Mouse (Mus musculus) cerebellum, postnatal 10 days (tissue): ENCODE results near the gene Hist1h4b.
"Not testable (repeated sequence)": the region's sequence is repeated elsewhere in the genome, so short reads cannot be mapped to it uniquely, and the experiment has no call there.

Experiments
- DNase-seq, 2 experiments: peaks; one replicate each; pipeline ENCODE4 v3.0.0; 2021; ENCODE audit warnings: mixed read lengths in 2 of 2

The Hist1h4b gene

DNA sequence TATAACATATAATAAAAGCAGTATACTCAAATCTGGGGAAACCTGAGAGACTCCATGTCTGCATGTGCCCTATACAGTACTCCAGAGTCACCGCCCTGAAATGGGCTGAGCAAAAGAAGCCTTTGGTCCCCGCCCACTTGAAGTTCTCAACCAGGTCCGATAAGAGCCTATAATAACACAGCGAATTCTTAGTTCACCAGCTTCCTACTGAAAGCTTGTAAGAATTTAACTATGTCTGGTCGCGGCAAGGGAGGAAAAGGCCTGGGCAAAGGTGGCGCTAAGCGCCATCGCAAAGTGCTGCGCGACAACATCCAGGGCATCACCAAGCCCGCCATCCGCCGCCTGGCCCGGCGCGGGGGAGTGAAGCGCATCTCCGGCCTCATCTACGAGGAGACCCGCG, at the start of gene Hist1h4b:
Hist1h4b (plus strand) TSS at position 224 of the 400 bp plus-strand sequence.
- peak; percentile 91 to 94 for DNase-seq

DNA sequence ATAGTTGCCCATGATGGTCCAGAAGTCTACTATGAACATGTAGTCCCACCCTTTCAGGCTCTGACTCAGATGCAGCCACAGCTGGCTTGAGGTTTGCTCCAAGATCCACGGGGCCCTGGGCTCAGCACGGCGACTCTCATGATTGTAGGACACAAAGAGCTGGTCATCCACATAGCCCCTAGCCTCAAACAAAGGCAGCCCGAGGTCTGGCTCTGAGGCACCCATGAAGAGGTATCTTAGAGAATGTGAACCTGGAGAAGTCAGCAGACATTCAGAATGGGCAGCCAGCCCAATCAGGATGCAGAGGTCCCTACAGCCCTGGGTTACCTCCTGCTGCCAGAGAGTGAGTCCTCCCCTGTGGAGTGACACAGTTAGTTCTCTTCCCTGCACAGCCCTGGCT, 48.8 kb upstream of the Hist1h4b start:
- DNase-seq: no peak

DNA sequence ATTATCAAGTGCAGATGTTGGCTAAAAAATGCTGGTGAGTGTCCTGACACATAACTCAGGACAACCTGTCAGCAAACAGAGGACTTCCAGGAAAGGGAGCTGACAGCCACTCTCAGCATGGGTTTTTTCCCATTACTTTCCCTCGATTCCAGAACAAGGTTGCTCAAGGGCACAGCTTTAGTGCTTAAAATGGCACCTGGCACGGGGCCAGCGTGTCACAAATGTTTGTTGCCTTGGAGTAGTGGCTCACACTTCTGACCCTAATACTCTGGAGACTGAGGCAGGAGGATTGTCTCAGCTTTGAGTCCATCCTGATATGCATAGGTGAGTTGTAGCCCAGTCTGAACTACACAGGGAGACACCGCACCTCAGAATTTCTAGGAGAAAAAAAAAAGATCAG, 48.2 kb upstream of the Hist1h4b start:
- DNase-seq: no peak

DNA sequence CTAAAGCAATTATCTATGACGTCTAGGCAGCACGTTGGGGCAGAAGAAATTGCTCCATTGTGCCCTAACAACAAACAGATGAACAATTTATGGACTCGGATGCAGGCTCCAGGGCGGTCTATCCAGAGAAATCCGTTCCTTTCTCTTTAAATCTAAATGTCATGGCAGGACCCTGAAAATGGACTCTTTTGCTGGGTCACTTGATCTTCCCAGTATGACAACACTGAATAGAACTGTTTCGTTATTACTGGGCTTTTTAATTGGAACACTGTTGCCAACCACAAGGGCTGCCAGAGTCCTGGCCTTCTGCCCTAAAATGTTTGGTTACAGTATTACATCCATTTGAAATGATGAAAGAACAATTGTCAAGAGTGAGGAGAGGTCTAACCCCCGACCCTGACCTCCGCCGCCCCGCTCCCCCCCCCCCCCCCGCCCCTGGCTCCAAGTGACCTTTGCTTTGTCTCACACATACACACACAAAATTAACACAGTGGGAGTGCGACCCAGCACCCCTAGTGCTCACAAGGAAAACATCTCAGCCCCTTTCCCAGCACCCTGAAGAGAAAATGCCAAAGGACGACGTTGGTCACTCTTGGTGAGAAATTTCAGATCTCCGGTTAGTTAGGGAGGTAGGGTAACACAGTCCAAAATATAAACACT, 47.0 kb upstream of the Hist1h4b start:
- peak; percentile 29 to 40 for DNase-seq

DNA sequence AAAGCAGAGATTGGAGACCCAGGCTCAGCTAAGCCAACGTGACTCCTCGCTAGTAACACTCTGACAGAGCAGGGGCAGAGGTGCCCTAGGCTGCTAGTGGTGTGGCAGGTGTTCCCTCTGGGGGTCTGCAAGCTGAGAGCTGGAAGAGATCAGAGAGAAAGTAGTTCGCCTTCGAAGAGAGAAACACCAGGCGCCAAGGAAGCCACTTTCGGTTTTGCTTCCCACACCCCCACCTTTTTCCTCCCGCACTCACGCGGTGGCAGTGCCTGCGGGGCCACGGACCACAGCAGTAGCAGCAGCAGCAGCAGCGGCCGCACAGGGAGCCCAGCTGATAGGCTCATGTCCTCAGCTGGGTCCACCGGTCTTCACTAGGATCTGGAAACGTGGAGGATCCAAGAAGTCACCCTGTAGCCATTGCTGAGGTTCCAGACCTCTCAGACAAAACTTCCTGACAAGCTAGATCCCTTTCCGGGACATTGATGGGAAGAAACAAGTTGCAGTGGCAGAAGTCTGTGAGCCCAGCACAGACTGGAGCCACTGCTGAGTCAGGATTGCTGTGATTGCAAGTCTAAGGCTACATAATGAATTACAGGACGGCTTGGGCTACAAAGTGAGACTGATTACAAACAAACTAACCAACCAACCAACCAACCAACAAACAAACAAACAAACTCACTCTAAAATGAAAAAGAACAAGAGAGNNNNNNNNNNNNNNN, 46.3 kb upstream of the Hist1h4b start, which contains the start of gene Hfe:
Hfe (minus strand) TSS at position 481 of the 716 bp plus-strand sequence.
- peak; percentile 33 for DNase-seq

DNA sequence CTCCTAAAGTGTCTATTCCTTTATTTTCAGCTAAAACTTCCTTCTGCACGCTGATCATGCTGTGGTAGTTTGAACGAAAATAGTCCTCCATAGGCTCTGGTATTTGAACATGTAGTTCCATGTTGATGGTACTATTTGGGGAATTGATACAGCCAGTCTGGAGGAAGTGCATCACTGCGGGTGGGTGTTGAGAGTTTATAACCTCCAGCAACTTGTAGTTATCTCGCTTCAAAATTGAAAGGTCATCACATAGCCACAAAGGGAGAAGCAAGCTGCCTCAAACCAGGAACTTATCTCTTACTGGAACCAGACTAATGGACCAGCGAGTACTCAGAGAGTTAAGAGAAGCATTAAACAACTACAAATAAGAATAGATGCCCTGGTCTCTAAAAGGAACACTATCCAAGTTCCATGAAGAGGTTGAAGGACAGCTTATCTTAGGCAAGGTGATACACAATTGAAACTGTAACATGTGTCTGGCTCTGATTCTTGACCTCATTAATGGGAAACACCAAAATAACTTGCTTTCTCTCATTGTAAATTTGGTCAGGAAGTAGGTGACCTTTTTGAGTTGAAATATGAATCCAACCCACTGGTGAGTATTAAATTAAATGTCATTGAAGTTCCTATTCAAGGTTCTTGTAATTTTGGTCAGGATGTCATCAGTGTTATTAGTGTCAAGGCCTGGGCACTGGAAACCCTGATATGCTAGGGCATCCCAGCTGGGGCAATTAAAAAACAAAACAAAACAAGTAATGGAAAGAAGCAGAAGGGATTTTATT, 40.4 kb upstream of the Hist1h4b start:
- DNase-seq: no peak

DNA sequence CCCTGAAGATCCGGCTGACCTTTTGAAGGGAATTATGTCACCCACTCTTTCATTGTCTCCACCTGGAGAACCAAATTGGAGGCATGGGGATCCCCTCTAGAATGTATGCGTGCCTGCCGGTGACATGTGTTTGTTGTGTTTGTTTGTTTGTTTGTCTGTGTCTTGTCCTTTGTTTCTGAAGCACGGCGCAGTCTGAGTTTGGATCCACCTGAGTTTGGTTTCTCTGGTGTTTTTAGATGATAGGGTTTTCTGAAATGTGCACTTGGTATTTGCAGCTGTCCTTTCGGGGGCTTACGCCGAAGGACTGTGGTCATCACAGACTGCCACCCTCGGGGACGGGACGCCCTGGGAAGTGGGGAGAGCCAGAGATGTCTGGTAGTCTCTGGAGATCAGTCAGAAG, 39.6 kb upstream of the Hist1h4b start:
- DNase-seq: no peak

DNA sequence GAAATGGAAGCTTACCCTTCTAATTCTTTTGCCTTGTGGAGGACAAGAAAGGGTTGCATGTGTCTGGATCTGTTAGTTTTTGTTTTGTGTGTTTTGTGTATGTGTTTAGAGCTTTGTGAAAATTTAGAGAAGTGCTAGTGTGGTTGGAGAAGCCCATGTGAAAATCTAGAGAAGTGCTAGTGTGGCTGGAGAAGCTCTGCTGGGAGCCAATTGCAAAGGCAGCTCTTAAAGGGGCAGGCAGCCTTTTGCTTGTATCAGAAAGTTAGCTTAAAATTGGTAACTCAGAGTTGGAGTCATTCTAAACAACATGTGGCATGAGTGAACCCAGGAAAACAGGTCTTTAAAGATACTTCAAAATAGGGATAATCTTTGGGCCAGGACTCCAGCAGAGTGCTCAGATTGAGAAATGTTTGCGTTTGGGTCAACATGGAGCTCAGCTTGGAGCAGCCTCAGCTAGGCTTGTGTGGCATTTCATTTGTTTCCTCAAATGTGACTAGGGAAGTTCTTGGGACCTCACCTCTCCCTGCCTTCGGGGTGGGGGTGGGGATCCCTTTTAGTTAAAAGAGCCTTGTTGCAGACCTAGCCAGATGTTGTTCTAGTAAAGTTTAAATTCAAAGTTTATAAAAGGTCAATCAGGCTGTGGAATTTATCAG, 39.1 kb upstream of the Hist1h4b start:
- DNase-seq: not testable (repeated sequence)

DNA sequence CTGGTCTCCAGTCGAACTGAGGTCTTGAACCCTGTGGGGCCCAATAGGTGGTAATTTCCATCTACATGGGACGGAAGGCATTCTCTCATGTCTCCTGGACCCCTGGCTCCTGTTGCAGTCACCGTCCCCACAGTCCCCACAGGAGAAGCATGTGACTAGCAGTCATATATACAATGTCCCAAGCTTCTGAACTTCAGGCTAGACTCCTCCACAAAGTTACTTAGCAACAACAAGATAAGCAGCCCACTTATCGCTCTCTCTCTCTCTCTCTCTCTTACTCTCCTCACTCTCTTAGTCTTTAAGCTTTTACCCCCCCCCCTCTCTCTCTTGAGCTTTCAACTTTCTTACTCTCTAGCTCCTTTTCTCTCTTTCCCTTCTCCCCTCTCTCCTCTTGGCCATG, 32.6 kb upstream of the Hist1h4b start:
- DNase-seq: no peak

DNA sequence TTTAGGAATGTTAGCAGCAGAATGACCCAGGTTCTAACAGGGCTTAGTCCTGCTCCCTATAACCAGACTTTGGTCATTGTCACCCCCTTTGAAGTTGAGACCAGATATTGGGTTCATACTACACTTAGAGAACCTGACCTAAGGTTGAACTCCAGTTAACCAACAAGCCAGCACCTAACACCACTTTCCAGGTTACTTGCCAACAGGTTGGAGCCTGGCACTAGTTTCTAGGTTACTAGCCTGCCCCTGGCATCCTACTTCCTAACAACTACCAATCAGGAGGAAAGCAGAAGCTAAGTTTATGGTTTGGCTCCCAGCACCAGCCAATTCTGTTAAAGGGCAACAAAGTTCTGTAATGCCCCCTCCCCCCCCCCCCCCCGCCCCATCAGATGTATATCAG, 31.6 kb upstream of the Hist1h4b start:
- no peak for DNase-seq

DNA sequence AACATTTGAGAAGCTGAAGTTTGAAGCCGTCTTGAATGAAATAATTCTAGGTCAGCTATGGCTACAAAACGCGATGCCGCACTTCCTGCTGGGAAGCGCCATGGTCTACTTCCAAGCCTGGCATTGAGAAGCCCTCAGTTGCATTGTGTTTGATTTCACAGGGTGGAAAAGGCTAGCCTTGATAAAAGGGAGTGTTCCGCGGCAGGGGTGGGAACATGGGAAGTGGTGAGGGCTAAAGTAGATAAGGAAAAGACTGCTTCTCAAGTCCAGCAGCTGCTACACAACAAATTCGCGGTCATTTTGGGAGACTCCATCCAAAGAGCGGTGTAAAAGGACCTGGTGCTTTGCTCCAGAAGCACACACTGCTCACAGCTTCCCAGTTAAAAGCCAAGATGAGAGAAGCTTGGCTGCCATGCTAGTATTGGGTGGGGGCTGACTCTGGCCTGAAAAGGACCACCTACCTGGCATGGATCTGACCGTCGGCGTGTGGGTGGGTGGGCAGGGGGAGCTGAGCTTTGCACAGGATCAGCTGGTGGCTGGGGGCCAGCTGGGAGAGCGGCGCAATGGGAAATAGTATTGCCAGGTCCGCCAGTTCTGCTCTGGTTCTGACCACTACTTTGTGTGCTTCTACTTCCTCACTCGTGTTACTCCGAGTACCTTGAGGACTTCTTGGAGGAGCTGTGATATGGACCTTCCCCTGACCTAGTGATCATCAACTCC, 28.2 kb upstream of the Hist1h4b start:
- DNase-seq: no peak

DNA sequence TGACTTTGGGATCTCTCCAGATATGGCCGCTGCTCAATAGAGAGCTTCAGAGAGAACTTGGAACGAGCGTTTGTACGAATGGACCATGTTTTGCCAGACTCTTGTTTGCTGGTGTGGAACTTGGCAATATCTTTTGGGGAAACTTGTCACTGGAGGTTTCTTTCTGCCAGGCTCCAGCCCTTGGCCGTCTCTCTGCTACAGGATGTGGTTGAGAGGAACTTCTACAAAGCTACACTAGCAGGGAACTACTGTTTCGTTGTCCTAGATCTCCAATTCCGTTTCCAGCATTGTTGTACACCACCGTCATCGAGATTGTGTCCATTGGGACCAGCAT, 27.7 kb upstream of the Hist1h4b start:
- DNase-seq: no peak

DNA sequence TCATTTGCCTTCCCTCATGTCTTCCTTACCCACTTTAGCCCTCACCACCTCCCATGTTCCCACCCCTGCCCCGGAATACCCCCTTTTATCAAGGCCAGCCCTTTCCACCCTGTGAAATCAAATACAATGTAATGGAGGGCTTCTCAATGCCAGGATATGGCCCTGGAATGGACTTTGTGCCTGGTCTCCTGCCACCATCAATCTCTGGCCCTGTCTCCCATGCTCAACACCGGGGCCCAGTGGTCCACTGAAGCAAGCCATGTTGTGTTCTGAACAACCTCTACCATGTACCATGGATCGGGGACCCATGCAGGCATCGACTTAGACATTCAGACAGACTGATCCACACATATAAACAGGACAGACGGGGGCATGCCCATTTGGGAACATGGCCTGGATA, 27.1 kb upstream of the Hist1h4b start:
- no peak for DNase-seq

DNA sequence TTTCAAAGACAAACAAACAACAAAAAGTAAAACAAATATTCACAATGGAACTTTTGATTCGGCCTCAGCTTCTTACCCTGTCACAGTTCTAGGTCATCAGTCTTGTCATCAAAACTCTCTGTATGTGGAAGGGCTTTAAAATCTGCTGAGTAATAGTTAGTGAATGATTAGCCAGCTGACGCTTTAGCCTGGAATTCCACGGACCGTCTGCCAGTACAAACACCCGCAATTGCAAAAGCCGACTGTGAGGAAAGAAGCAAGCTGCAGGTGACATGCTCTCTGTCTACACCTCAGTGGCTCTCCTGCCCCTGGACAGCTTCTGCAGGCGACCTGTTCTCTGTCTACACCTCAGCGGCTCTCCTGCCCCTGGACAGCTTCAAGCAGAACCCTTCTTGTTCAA, 26.3 kb upstream of the Hist1h4b start:
- DNase-seq: no peak

DNA sequence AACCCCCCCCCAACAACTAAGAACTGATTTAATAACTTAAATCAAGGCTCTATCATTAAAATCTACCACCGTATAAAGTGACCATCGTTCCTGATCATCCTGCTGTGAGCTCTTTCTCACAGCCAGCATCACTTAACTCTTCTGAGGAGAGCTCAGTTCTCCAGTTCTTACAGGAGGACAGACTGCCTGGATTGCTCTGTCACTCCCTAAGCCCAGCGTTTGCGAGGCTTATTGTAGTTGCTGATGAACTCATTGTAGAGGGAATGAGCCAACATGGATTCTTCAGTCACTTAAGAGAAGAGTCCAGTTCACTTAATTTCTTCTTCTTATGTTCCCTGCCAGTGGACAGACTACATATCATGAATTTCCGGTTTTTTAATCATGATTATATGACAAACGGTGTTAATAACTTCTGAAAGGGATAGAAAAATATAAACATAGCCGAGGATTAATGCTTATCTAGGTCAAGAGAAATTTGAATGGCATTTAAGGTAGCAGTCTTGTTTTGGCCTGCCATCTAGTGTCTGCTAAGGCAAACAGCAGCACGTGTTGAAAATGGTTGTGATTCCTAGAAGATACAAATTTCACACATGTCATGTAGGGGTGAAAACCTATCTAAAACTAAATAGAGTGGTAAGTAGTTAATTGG, 24.5 kb upstream of the Hist1h4b start:
- peak; percentile 42 to 61 for DNase-seq

DNA sequence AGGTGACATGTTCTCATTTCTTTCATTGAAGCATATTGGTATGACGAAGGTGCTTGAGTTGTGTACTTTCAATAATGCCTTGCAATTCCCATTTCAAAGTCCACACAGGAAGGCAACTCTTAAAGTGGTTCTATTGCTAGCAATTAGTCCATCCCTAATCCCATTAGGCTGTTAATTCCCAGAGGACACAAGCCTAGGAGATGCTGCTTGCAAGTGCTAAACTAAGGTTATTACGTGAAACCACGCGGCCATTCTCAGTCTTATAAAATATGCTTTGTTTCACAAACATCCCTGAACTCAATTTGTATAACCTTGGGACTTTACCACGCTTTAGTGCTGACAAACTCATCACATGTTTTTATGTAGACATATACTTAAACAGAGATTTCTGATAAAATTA, 19.7 kb upstream of the Hist1h4b start:
- no peak for DNase-seq

DNA sequence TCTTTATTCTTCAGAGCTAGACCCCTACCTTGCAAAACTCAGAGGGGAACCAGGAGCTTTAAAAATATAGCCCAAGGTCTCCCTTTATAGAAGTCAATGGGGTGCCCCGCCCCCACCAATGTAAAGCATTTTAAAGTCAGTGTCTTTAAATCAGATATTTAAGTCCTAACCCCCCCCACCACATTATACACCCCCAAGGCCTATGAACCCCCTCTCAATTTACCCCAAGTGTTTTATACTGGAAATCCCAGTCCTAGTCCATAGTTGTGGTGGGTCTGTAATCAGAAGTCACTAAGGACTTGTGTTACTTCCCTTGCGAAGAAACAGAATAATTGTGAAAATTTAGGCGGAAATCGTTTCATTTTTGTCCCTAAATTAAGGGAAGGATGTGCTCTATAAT, 18.8 kb upstream of the Hist1h4b start:
- peak; percentile 26 to 48 for DNase-seq

DNA sequence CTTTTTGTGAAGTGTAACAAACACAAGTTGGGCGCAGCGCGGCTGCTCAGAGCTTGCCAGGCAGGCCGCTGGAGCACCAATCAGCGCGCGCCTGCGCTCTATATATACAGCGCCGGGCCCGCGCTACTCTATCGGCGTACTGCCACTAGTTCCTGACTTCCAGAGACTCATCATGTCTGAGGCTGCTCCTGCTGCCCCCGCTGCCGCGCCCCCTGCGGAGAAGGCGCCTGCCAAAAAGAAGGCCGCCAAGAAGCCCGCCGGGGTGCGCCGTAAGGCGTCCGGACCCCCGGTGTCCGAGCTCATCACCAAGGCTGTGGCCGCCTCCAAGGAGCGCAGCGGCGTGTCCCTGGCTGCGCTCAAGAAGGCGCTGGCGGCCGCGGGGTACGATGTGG, 18.1 kb upstream of the Hist1h4b start, which contains the start of gene Hist1h1c:
Hist1h1c (plus strand) TSS at position 132 of the 392 bp plus-strand sequence.
- peak; percentile 90 for DNase-seq

DNA sequence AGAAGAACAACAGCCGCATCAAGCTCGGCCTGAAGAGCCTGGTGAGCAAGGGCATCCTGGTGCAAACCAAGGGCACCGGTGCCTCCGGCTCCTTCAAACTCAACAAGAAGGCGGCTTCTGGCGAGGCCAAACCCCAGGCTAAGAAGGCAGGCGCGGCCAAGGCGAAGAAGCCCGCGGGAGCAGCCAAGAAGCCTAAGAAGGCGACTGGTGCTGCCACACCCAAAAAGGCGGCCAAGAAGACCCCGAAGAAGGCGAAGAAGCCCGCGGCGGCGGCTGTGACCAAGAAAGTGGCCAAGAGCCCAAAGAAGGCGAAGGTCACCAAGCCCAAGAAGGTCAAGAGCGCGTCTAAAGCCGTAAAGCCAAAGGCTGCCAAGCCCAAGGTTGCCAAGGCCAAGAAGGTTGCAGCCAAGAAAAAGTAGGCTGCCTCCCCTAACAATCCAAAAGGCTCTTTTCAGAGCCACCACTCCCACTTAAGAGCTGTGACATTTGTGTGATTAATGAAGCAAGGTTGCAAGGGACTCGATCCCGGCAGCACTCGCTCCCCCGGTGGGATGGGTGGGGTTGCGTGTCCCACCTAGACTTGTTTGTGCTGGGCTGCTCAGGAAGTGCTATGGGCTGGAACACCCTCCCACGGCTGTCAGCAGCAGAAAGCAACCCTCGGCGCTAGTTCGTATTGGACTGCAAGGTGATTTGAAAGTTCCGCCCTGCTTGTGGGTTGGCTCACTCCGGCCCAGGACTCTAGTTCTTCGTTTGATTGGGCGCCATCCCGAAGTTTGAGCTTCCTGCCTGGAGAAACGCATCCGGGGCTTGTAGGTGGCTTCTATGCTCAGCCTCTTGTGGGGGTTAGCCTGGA, 17.5 kb upstream of the Hist1h4b start:
- peak; percentile 90 to 93 for DNase-seq

DNA sequence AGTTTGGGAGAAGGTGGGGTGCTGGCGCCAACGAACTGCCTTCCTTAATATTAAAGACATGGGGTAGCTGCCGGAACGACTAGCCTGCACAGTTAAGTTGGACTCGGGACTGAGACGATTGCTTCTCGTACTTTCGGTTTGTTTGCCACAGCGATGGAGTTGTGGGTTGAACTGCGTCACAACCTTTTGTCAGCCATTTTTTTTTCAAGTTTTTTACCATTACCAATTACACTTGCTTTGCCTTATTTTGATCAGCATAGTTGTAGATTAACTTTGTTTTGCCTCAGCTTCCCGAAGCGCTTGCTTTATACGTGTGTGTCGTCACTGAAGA, 16.9 kb upstream of the Hist1h4b start:
- DNase-seq: no peak

DNA sequence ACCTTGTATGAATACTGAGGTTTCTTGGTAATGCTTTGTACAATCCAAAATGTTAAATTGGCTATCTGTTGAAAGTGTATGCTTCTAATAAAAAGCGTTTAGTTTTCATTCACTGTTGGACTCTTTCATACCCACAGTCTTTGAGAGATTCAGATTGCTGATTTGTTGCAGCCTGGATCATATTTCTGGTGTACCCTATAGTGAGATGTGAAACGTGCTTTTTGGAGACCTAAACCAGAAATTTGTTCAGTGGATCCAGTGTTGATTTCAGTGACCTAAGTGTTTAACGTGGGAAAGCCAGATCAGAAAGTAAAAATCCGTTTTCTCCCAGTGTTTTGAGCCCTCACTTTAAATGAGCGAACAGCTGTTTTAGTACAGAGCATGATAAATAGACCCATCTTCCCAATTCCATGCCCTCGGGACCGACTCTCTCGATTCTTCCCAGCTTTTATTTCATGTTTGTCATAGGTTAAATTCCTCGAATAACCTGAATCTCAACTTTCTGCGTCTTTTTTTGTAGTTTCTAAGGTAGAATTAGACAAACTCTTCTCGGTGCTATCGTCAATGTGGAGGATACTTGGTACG, 16.5 kb upstream of the Hist1h4b start:
- DNase-seq: no peak
